ENCODE assay signal across 8 mouse cellular contexts in genomic region chr9:104001921-104002859, GRCm38 (mm10). TPM values are rescaled to one million over a fixed set of nuclear protein-coding genes. Genes with fewer than 3 reads are reported as not detected.
A peak's percentile ranks its signal among the peaks of the same experiment; 100 is the strongest.
DNase-seq lines count a peak whose midpoint lies in the region; ATAC-seq and TF ChIP-seq lines count a peak whose summit lies in the region.

TSS of gene Nphp3 (plus strand) at chr9:104002544.

- ATAC-seq in frontal cortex, adult (ENCODE audit: low TSS enrichment) = peak; percentile 95
- peak; percentile 98 for ATAC-seq in lung, postnatal 0 days

- H3K9ac ChIP-seq in lung, postnatal 0 days (replicated peaks; ENCODE audit: low read depth) = peak within 1 kb of the TSS; percentile 55

- peak; percentile 36; the same call in 1 of the 2 replicates for TF ChIP-seq CTCF in lung, postnatal 0 days (IDR thresholded peaks at IDR 0.05)

- under 1% methylated on average over 55 of the region's 55 CpGs for WGBS in hindbrain, embryonic 10.5 days
- 2% methylated on average over 54 of the region's 55 CpGs for WGBS in lung, postnatal 0 days

- TF ChIP-seq EP300 in lung, postnatal 0 days (IDR thresholded peaks at IDR 0.05) = no peak

- H3K36me3 ChIP-seq in hindbrain, embryonic 10.5 days = peaks cover 12% of the 10 kb centered on the region; the same call in 1 of the 2 replicates
- peaks cover 7% of the 10 kb centered on the region; the same call in 1 of the 2 replicates for H3K36me3 ChIP-seq in lung, postnatal 0 days (ENCODE audit: insufficient read depth, low read length)

- peak within 1 kb of the TSS; percentile 79 for H3K4me3 ChIP-seq in hindbrain, embryonic 10.5 days
- H3K4me3 ChIP-seq in lung, postnatal 0 days (ENCODE audit: low read depth, low read length) = peak within 1 kb of the TSS; percentile 72

- H3K27ac ChIP-seq in hindbrain, embryonic 10.5 days = peak within 1 kb of the TSS; percentile 86
- peak within 1 kb of the TSS; percentile 85 for H3K27ac ChIP-seq in lung, postnatal 0 days (ENCODE audit: low read length)

- H3K4me2 ChIP-seq in lung, postnatal 0 days (replicated peaks; ENCODE audit: low read depth, low read length) = peak within 1 kb of the TSS; percentile 71

- H3K9me3 ChIP-seq in hindbrain, embryonic 10.5 days = no peaks in the 10 kb centered on the region
- H3K9me3 ChIP-seq in lung, postnatal 0 days (ENCODE audit: low read length) = no peaks in the 10 kb centered on the region

- peak; percentile 98 for DNase-seq in MN1 (ENCODE audit: low spot score)
- DNase-seq in cerebellum, adult 9-10 months = peak; percentile 100
- DNase-seq in hindbrain, embryonic 10.5 days (ENCODE audit: low spot score) = peak; percentile 99
- DNase-seq in layer of hippocampus, adult 9-11 months = peak; percentile 100
- DNase-seq in lung, postnatal 0 days (ENCODE audit: low spot score) = peak; percentile 100
- peak; percentile 99 for DNase-seq in ovary, postnatal 14 days (ENCODE audit: low spot score)
- peak; percentile 97 for DNase-seq in thymus, postnatal 14 days

- 0 out of 2 replicates have a peak, but pooled peaks cover 13% of the 10 kb centered on the region for H3K27me3 ChIP-seq in hindbrain, embryonic 10.5 days (ENCODE audit: insufficient read depth, poor library complexity, severe bottlenecking)
- no peaks in the 10 kb centered on the region for H3K27me3 ChIP-seq in lung, postnatal 0 days (replicated peaks; ENCODE audit: insufficient read depth, low read length)

- peaks cover 27% of the 10 kb centered on the region for H3K4me1 ChIP-seq in hindbrain, embryonic 10.5 days (replicated peaks)
- H3K4me1 ChIP-seq in lung, postnatal 0 days (ENCODE audit: insufficient read depth, low read depth, low read length) = no peaks in the 10 kb centered on the region; the same call in 1 of the 2 replicates

RNA-seq across cellular contexts. Expression of gene Nphp3, which starts in this region (rescaled TPM):
- polyA plus RNA-seq in hindbrain, embryonic 10.5 days (2016; fragmentation: Nextera tagmentation; extraction: Ambion mirVana) = 4.1 TPM in 2 replicates
- polyA plus RNA-seq in lung, postnatal 0 days (2015; fragmentation: Nextera tagmentation; extraction: Ambion mirVana) = 2.2 and 2.7 TPM in 2 replicates

Comparison
In these comparisons a context has a peak if more than half of its experiments do, and no peak if none do; other contexts are left out.
1. Peak in every context shown above with its lines: DNase-seq, ATAC-seq, H3K4me3 ChIP-seq and H3K27ac ChIP-seq.